Mouse (Mus musculus) retina, adult 2 months (tissue): ENCODE measurements around the gene Fam107b.

Experiments
- DNase-seq: peaks from one replicate; pipeline ENCODE4 v3.0.0-alpha.2; 2012; ENCODE audit warnings: low read depth, low spot score

Gene Fam107b

DNA sequence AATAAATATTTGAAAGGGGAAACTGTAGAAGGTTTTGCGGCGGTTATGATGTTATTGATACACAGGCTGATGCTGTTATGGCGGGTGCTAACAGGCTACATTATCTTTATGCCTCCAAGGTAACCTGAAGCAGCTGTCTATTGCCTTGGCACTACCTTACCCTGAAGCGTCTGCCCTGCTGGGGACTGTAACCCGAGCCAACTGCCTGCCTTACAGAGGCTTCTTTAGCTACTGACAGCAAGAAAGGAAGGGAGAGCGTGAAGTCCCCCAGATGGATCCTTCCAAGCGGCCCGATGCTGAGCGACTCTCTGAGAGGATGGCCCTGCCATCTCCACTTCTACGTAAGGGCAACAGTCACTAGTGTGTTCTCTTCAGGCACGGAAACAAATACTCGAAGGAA, at the start of gene Fam107b:
Gene Fam107b (plus strand): TSS at position 303 of the 400 bp plus-strand sequence.
- no peak for DNase-seq

DNA sequence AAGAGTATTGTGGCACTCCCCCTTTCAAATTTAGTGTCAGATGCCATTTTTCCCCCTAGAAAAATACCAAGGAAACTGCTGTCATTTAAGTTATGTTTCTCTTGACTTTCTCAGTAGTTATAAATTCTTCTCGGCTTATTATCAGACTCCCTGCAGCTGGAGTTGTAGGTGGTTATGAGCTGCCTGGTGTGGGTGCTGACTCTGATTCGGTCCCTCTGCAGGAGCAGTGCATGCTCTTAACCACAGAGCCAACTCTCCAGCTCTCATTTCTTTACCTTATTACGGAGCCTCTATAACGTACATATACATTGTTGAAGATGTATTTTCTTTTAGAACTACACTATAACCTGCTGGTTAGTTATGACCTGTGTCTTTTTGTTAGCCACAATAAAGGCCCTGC, 47.7 kb upstream of the Fam107b start:
- no peak for DNase-seq

DNA sequence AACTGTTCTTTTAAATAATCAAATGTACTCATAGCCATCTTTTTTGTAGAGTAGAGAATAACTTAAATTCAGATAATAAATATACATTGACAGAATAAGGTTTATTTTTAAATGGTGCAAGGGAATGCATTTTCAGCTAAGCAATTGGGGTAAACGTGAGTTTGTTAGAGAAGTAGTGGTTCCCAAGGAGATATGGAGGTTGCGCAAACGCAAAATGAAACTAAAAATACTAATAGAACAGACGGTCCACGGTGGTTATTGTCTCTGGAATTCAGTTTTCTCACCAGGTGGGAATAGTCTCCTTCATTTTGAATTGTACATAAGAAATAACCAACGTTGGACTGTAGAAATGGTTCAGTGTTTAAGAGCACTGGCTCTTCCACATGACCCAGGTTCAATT, 44.0 kb upstream of the Fam107b start:
- DNase-seq: no peak

DNA sequence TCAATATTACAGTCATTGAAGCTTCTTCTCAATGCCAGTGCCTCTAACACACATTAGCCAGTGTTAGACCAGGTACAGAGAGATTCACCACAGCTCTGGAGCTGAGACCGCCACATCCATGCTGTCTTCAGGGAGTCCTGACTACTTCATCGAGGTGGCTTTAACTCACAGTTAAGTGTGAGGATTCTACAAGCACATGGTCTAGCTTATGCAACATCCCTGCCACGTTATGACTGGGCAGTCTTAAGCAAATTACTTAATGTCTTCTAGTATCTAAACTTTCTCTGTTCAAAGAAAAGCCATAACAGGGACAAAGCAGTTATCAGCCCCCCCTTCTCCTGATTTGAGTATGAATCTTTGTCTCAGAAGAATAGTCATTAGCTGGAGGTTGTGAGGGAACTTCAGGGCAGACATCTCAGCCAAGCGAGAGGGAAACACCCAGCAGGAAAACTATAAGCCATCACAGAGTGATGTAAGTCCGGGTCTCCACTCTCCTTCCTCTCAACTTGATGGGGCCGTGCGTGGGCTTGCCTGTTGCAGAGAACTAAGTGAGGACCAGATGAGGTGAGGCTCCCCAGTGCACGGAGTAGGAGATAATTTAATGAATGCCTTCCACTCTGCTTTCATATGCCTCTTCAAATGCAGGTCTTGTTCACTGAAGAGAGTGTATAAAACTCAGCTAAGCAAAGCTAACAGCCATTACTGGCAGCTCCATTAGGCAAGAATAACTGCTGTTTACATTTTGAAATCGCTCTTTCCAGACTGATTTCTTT, 28.8 kb upstream of the Fam107b start:
- DNase-seq: no peak

DNA sequence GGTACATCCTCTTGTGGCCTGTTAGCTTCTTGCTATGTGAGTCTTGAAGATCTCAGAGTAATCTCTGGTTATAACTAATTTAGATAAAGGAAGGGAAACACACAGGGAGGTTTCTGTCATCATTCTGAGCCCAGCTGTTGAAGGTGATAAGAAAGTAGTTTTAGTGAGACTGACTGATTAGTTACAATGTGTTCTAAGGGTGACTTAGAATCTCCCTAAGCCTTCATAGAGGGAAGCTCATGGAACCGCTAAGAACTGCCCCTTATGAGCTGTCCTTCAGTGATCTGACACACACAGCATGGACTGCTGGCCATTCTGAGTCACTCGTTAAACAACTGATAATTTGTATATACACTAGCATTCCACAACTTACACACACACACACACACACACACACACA, 24.2 kb upstream of the Fam107b start:
- no peak for DNase-seq

DNA sequence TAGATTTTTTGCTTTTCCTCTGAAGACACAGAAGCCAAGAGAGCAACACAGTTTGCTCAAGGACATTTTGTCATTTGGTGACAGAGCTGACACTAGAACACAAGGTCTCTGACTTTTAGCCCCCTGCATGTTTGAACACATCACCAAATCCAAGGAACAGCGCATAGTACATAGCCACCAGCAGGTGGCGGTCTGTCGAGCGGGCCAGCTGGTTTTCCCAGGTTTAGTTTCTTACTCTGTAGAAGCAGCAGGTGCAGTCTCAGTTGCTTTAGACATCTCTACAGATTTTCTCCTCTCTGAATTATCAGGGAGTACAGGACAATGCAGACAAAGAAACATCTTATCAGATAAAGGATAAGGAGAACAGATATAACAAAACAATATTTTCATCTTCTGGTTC, 23.7 kb upstream of the Fam107b start:
- DNase-seq: peak; percentile 37

DNA sequence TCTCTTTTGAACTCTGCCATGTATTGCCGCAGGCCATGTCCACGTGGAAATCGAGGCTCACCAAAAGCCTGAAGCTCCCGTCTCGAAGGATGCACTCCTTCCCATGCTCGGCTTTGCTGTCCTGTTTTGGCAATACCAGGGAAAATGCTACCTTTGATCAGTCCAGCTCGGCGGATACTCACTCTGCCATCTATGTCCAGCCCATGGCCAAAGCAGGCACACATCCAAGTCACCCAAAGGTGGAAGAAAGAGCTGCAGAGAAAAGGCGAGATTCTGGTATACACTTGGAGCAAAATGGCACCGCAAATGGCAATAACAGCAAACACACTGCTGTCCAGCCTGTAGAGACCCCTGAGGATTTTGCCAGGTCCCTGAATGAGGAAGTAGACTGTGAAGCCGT, 318 bp downstream of the Fam107b start:
- DNase-seq: no peak

DNA sequence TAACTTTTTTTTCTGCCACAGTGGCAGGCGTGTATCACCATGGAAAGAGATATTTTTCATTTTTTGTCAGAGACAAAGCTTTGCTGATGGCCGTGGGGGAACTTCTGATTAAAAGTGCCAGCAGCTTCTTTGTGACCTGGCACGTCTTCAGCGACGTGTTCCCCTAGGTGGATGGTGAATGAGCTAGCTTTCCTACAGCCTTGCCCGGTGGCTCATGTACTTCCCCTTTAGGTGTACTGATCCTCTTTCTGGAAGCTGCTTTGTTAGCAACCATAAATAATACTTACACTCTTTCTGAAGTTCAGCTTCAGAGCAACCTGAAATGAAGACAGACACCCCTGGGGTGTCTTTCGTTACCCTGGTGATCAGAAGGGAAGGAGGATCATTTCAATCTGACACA, 3.6 kb downstream of the Fam107b start:
- no peak for DNase-seq

DNA sequence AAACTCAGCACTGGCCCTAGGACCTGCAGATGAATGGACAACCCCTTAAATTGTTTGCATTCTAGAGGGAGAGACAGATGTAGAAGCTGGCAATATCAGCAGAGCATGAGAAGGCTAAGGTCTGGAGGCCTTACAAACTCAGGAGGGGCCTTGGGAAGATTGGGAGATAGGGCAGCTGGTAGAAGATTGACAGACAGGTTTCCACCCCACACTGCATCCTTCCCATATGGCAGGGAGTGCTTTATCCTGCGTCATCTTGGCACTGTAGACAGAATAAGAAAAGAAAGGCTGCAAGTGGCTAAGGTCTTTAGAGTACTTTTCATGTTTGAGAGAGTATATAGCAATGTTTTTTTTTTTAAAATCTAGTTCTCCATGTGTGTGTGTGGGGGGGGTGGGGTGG, 4.9 kb downstream of the Fam107b start:
- DNase-seq: no peak

DNA sequence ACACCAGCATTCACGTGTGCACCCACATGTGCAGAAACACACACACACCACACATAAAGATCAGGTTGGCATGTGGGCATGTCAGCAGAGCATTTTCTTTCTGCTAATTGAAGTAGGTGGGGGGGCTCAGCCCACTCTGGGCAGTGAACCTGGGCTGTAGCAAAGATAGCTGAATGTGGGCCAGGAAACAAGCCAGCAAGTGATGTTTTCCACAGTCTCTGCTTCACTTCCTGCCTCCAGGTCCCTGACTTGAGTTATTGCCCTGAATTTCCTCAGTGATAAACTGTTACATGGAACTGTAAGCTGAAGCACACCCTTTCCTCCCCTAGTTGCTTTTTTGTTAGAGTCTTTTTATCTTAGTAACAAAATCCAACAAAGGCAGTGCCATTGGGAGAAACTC, 6.1 kb downstream of the Fam107b start:
- no peak for DNase-seq

DNA sequence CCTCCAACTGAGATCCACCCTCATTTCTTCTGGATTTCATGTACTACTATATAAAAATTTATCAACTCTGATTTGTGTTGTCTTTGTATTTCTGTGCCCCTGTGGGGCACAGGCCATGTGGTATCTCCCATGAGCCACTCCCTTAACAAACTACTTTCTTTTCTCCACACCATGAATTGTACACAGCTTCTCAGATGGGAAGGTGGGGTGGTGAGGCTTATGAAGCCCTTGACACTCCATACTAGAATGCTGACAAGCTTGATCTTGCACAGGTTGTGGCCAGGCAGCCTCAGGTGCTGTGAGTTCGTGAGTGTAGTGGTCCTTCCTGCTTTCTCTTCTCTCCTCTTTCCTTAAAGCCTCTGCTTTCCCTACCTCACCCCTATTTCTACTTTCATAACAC, 6.9 kb downstream of the Fam107b start:
- DNase-seq: no peak

DNA sequence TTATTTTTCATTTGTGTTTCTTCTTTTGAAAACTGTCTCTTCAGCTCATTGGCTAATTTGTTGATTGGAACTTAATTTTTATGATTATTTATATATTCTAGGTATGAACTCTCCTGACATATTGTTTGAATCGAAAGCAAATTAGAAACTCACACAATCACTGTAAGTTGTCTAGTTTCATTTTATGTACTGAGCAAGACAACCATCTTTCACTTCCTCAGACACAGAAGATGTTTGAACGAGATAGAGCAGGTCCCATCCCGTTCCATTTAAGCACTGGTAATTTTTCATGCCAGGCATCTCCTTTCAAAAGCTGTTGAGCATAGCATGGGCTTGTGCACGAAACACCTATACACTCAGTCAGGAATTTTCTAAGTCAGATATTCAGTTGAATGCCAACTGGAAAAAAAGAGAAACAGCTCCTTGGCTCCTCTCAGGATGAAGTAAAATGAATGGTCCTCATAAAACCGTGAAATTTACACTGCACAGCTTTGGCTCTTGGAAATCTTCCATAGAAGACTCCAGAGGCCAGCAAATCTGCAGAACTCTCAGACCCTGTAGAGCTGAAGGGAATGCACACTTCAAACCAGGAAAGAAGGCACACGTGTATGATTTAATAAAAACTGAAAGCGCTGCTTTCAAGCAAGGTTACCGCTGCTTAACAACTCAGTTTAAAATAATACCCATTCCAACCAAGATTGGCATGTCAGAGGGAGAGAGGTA, 8.1 kb downstream of the Fam107b start:
- no peak for DNase-seq

DNA sequence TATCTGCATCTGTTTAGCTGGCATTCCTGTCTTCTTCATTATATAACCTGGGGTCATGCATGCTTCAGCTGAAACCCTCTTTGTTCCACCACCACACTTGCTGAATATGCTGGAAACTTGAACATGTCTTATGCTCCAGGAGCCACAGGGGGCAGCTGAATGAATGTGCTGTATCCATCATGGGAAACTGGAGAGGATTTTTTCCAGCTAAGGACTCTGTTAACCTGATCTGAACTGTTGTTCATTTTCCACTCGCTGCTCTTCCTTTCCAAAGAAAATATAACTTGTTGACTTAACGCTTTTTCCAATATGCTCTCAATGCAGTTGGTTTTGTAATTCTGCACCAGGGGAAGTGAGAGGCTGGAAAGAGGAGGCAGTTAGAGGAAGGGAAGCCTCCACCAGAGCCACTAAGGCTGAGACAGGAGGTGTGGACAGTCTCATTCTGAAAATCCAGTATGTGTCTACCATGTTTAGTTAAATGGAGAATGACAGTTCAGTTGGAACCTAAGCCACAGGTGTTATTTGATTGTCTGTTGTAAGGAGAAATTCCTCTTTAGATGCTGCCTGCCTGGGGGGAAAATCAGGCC, 9.1 kb downstream of the Fam107b start:
- no peak for DNase-seq

DNA sequence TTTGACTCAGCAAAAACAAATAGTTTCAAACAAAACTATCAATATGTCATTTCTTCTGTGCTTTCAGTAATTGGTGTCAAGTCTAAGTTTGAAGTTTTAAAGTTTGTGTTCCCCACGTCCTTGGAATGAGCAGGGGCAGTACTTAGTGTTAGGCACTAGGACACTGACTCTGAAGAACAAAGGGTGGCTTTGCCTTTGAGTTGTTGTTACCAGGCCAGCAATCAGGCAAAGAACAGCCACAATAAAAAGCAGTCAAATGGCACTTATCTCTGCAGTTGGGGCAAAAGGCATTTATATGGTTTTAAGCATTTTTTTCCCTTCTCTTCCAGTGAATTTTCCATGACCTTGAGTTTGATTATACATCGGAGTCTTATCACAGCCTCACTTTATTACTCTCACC, 12.5 kb downstream of the Fam107b start:
- DNase-seq: no peak

DNA sequence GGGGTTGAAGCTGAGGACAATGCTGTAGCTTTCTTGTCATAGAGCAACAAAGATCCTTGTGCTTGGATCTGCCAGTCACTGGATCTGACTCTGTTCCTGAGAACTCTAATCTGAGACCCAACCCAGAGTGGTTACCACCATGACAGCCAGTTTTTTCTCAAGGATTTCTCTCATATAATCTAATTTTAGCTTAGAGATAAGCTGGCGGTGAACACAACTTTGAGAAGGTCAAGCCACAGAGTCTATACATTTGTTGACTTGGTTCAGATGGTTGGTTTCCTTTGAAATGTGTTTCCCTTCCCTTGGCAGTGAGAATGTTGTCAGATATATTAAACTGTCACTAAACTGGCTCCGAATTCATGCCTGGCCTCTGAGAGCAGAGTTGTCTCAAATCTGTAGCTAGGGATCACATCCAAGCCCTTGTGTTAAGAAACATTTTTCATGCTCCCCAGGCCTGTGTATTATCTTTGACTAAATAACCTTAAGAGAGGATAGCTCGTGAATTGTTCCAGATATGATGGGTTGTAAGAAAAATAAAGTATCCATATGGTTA, 15.0 kb downstream of the Fam107b start:
- no peak for DNase-seq

DNA sequence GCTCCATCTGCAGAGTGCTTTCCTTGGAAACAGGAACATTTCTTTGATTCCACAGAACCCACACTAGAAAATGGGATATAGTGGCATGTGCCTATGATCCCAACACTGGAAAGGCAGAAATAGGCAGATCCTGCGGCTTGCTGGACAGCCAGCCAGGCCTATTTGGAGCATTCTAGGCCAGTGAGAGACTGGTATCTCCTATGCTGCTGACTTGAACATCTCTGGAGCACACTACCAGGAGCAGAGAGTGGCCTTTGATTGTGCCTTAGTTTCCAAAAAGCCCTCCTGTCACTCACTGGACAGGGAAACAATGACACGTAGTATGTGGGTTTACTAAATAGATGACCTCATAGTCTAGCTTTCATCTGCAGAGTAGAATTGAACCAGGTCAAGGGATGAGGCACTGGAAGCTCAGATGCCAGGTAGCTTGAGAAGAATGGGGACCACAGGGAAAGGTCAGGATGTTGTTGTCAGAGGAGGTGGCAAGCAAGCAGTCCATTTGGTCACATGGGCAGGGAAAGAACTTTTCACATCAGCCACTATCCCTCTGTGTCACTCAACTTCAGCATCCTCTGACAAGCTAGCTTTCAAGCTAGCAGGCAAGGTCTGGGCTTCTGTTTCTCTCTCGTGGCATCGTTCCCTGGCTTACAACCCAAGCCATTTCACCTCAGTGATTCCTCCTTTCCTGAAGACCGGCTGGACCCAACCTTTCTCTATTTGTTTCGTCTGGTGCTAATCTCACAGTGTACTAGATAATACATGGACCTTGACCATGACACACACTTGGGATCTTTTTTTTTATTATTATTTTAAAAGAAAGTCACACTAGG, 20.0 kb downstream of the Fam107b start:
- no peak for DNase-seq

DNA sequence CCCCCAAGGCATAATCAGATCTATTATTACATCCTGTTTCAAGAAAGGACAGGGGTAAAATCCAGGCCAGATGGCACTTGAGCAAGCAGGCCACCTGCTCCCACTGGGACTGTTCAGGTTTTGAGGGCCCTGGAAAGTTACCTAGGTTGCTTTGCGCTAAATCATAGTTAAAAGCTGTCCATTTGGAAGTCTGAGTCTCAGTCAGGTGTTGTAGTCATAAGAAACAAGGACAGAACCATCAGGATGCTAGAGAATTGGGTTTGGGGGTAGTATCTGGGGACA, 20.6 kb downstream of the Fam107b start:
- no peak for DNase-seq

DNA sequence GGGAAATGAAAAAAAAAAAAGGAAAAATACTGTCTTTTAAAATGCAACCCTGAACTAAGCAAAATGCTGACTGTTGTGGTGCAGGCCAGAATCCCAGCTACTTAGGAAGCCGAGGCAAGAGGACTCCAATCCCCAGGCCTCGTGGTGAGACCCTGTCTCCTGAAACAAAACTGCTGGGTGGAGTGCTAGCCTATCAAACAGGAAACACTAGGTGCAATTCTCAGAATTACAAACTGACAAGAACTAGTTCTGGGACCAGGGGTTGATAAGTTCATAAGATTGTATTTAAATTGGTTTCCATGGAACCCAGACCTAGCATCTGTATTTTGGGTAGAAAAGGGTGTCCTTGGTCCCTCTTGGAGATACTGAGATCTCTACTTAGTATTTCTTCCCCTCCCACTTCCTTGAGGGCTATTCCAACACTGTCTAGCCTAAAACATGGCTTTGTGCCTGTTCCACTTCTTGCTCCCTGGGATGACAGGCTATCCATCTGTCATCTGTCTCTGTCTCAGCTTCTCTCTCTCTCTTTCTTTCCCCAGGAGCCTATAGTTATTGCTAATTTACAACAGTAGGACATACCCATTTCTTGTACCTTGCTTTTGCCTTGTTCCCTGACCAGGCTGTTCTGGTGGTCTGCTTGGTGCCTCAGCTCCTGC, 24.5 kb downstream of the Fam107b start:
- no peak for DNase-seq

DNA sequence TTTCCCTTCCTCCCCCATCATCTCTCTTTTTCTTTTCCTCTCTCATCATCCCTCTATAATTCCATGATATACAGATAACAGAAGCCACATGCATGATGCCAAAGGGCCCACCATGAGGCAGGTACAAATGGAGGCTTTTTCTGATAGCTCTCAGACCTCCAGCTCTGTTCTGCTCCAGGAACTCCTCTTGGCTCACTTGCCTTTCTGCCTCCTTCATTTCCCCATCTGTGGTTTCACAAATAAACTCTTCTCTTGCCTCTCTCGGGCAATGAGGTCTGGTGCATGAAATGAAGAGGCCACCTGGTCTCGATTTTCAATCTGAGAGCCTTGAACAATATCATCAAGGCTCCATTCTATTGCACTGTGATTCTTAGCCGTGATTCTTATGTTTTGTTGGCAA, 30.1 kb downstream of the Fam107b start:
- no peak for DNase-seq

DNA sequence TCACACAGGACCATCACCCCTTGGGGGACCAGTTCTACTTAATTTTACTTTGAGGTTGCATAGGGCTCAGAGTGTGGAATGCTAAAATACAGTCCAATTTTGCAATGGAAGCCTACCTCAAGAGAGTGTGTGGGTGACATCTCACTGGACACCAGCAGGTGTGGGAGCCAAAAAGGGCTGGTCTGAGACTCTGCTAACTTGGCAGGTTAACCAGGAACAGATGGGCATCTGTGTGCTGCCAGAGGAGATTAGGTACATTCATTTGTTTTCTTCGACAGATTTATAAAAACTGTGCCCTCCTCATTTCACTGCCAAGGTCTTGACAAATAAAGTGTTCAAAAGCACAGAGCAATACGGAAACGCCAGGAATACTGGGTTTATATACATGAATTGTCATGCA, 32.3 kb downstream of the Fam107b start:
- no peak for DNase-seq

DNA sequence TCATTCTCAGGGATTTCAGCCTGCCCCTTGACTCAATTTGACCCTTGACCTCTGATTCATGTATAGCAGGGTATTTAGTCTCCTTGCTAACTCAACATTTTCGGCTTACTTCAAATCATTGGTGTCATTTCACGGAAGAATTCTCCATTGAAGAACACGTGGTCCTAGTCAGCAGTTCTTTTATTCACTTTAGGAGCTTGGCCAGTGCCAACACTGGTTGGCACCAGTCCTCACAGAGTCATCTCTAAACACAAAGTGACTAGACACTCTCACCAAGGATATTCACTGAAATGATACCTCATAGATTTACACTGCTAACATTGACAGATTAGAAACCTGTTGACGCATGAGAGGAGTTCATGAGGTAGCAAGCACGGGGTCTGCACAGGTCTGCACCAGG, 32.9 kb downstream of the Fam107b start:
- no peak for DNase-seq
